Mouse (Mus musculus) testis, adult 2 months (tissue): ENCODE measurements at regions not wholly inside any gene's neighbourhood (a gene's known extent, or its start where the extent isn't known, plus 50 kb on each side); places are given as distances from the start of the nearest gene placed in this dataset.

ENCODE experiments used
- CTCF ChIP-seq: fragments of 200-500 bp; IDR thresholded peaks from 2 replicates; pipeline ENCODE4 v1.5.1; 2012; ENCODE audit warnings: low read depth, mild to moderate bottlenecking, inconsistent platforms, low read length, moderate library complexity; ENCODE audit not compliant: control insufficient read depth, insufficient read depth, insufficient replicate concordance
- POLR2A ChIP-seq: fragments of 200-500 bp; IDR thresholded peaks from 2 replicates; pipeline ENCODE4 v1.6.1; 2012; ENCODE audit warnings: low read depth, mild to moderate bottlenecking, inconsistent platforms, low read length, moderate library complexity; ENCODE audit not compliant: control insufficient read depth

DNA sequence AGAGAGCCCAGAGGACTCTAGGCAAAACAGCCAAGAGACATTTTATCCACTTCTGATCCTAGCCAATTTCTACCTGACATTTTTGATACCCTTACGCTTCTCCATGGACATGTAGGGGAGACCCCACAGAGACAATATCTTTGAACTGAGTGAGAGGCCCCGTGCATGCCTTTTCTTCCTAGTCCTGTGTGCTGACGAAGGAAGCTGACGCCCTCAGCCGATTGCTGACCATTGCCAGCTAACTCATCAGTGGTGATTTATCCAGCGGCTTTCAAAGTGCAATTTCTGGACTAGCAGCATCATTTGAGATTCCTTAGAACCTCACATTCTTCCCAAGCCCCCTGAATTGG lies 102.5 kb upstream of the Cwc22 start:
- TF ChIP-seq CTCF, result no peak
- no peak for TF ChIP-seq POLR2A
